Mouse (Mus musculus): Measurements from ENCODE around the gene Ropn1l. TPM values are rescaled to one million over a fixed set of nuclear protein-coding genes. Genes with fewer than 3 reads are reported as not detected.

Gene Ropn1l
- polyA plus RNA-seq, 1 experiment from 2014 or later = 3.5 TPM

- H3K4me3 ChIP-seq (ENCODE audit: low read depth, low read length) = no peak overlapping the region
- no peaks in the 10 kb centered on the region for H3K27me3 ChIP-seq (replicated peaks; ENCODE audit: control insufficient read depth, insufficient read depth, low read length)
- no peaks in the 10 kb centered on the region for H3K9me3 ChIP-seq (ENCODE audit: control insufficient read depth, low read length)
- no peak overlapping the region for H3K27ac ChIP-seq (replicated peaks; ENCODE audit: low read depth, low read length)
- H3K36me3 ChIP-seq (ENCODE audit: control insufficient read depth, insufficient read depth, low read length) = no peaks in the 10 kb centered on the region
- no peak overlapping the region for H3K4me2 ChIP-seq (ENCODE audit: low read depth, low read length)
- H3K9ac ChIP-seq (ENCODE audit: low read depth, low read length) = no peak overlapping the region
- 36% methylated on average over 3 of the region's 3 CpGs for WGBS
- ATAC-seq (ENCODE audit: low read depth) (no peak), DNase-seq (ENCODE audit: low spot score) (no peak)
- no peaks in the 10 kb centered on the region for H3K4me1 ChIP-seq (ENCODE audit: control insufficient read depth, insufficient read depth, low read length)
Observed at GRCm38 (mm10) chr15:31412933-31413332, 40.6 kb downstream of the Ropn1l start.

- no peaks in the 10 kb centered on the region for H3K36me3 ChIP-seq (ENCODE audit: control insufficient read depth, insufficient read depth, low read length)
- H3K4me1 ChIP-seq (ENCODE audit: control insufficient read depth, insufficient read depth, low read length) = no peaks in the 10 kb centered on the region
- H3K4me3 ChIP-seq (ENCODE audit: low read depth, low read length) = no peak overlapping the region
- no peak overlapping the region for H3K27ac ChIP-seq (replicated peaks; ENCODE audit: low read depth, low read length)
- DNase-seq (ENCODE audit: low spot score) (no peak), ATAC-seq (ENCODE audit: low read depth) (no peak)
- H3K9ac ChIP-seq (ENCODE audit: low read depth, low read length) = no peak overlapping the region
- no peak overlapping the region for H3K4me2 ChIP-seq (ENCODE audit: low read depth, low read length)
- 68% methylated on average over 6 of the region's 6 CpGs for WGBS
- no peaks in the 10 kb centered on the region for H3K9me3 ChIP-seq (ENCODE audit: control insufficient read depth, low read length)
- H3K27me3 ChIP-seq (replicated peaks; ENCODE audit: control insufficient read depth, insufficient read depth, low read length) = no peaks in the 10 kb centered on the region
Observed at GRCm38 (mm10) chr15:31412436-31412835, 41.1 kb downstream of the Ropn1l start.

- Histone ChIP-seq H3K9ac (ENCODE audit: low read depth, low read length) (no peak overlapping the region), H3K27me3 (replicated peaks; ENCODE audit: control insufficient read depth, insufficient read depth, low read length) (no peaks in the 10 kb centered on the region), H3K27ac (replicated peaks; ENCODE audit: low read depth, low read length) (no peak overlapping the region), H3K4me3 (ENCODE audit: low read depth, low read length) (no peak overlapping the region), H3K4me2 (ENCODE audit: low read depth, low read length) (no peak overlapping the region), H3K9me3 (ENCODE audit: control insufficient read depth, low read length) (no peaks in the 10 kb centered on the region), H3K4me1 (ENCODE audit: control insufficient read depth, insufficient read depth, low read length) (no peaks in the 10 kb centered on the region), H3K36me3 (ENCODE audit: control insufficient read depth, insufficient read depth, low read length) (no peaks in the 10 kb centered on the region)
- 81% methylated on average over 4 of the region's 4 CpGs for WGBS
- ATAC-seq (ENCODE audit: low read depth) = no peak
- DNase-seq (ENCODE audit: low spot score) = no peak
Observed at GRCm38 (mm10) chr15:31407490-31407889, 46.0 kb downstream of the Ropn1l start.

- H3K27me3 ChIP-seq (replicated peaks; ENCODE audit: control insufficient read depth, insufficient read depth, low read length) = no peaks in the 10 kb centered on the region
- 86% methylated on average over 5 of the region's 5 CpGs for WGBS
- H3K4me2 ChIP-seq (ENCODE audit: low read depth, low read length) = no peak overlapping the region
- no peak overlapping the region for H3K9ac ChIP-seq (ENCODE audit: low read depth, low read length)
- ATAC-seq (ENCODE audit: low read depth) (no peak), DNase-seq (ENCODE audit: low spot score) (no peak)
- H3K4me1 ChIP-seq (ENCODE audit: control insufficient read depth, insufficient read depth, low read length) = no peaks in the 10 kb centered on the region
- no peak overlapping the region for H3K4me3 ChIP-seq (ENCODE audit: low read depth, low read length)
- no peak overlapping the region for H3K27ac ChIP-seq (replicated peaks; ENCODE audit: low read depth, low read length)
- H3K9me3 ChIP-seq (ENCODE audit: control insufficient read depth, low read length) = no peaks in the 10 kb centered on the region
- no peaks in the 10 kb centered on the region for H3K36me3 ChIP-seq (ENCODE audit: control insufficient read depth, insufficient read depth, low read length)
Observed at GRCm38 (mm10) chr15:31406881-31407280, 46.7 kb downstream of the Ropn1l start.

GRCm38 (mm10) chr15:31404346-31404745 is 49.2 kb downstream of the Ropn1l start:
- Histone ChIP-seq H3K9ac (ENCODE audit: low read depth, low read length) (no peak overlapping the region), H3K4me1 (ENCODE audit: control insufficient read depth, insufficient read depth, low read length) (no peaks in the 10 kb centered on the region), H3K27me3 (replicated peaks; ENCODE audit: control insufficient read depth, insufficient read depth, low read length) (no peaks in the 10 kb centered on the region), H3K4me3 (ENCODE audit: low read depth, low read length) (no peak overlapping the region), H3K9me3 (ENCODE audit: control insufficient read depth, low read length) (no peaks in the 10 kb centered on the region), H3K36me3 (ENCODE audit: control insufficient read depth, insufficient read depth, low read length) (no peaks in the 10 kb centered on the region), H3K27ac (replicated peaks; ENCODE audit: low read depth, low read length) (no peak overlapping the region), H3K4me2 (ENCODE audit: low read depth, low read length) (no peak overlapping the region)
- ATAC-seq (ENCODE audit: low read depth) (no peak), DNase-seq (ENCODE audit: low spot score) (no peak)
- WGBS = 80% methylated on average over 8 of the region's 8 CpGs

GRCm38 (mm10) chr15:31402200-31402892 is 51.2 kb downstream of the Ropn1l start:
- Histone ChIP-seq H3K4me2 (ENCODE audit: low read depth, low read length) (no peak overlapping the region), H3K4me3 (ENCODE audit: low read depth, low read length) (no peak overlapping the region), H3K27me3 (replicated peaks; ENCODE audit: control insufficient read depth, insufficient read depth, low read length) (no peaks in the 10 kb centered on the region), H3K9me3 (ENCODE audit: control insufficient read depth, low read length) (no peaks in the 10 kb centered on the region), H3K4me1 (ENCODE audit: control insufficient read depth, insufficient read depth, low read length) (no peaks in the 10 kb centered on the region), H3K27ac (replicated peaks; ENCODE audit: low read depth, low read length) (no peak overlapping the region), H3K9ac (ENCODE audit: low read depth, low read length) (no peak overlapping the region), H3K36me3 (ENCODE audit: control insufficient read depth, insufficient read depth, low read length) (no peaks in the 10 kb centered on the region)
- WGBS = 74% methylated on average over 12 of the region's 12 CpGs
- ATAC-seq (ENCODE audit: low read depth) (peak; percentile 44; the same call in 1 of the 2 replicates), DNase-seq (ENCODE audit: low spot score) (no peak)

- Histone ChIP-seq H3K27ac (replicated peaks; ENCODE audit: low read depth, low read length) (no peak overlapping the region), H3K4me3 (ENCODE audit: low read depth, low read length) (no peak overlapping the region), H3K9ac (ENCODE audit: low read depth, low read length) (no peak overlapping the region), H3K4me2 (ENCODE audit: low read depth, low read length) (no peak overlapping the region), H3K4me1 (ENCODE audit: control insufficient read depth, insufficient read depth, low read length) (no peaks in the 10 kb centered on the region), H3K36me3 (ENCODE audit: control insufficient read depth, insufficient read depth, low read length) (no peaks in the 10 kb centered on the region), H3K27me3 (replicated peaks; ENCODE audit: control insufficient read depth, insufficient read depth, low read length) (no peaks in the 10 kb centered on the region), H3K9me3 (ENCODE audit: control insufficient read depth, low read length) (no peaks in the 10 kb centered on the region)
- ATAC-seq (ENCODE audit: low read depth) (no peak), DNase-seq (ENCODE audit: low spot score) (no peak)
- 42% methylated on average over 3 of the region's 3 CpGs for WGBS
Observed at GRCm38 (mm10) chr15:31400974-31401373, 52.6 kb downstream of the Ropn1l start.

GRCm38 (mm10) chr15:31398769-31399168 is 54.8 kb downstream of the Ropn1l start:
- ATAC-seq (ENCODE audit: low read depth) = no peak
- H3K27ac ChIP-seq (replicated peaks; ENCODE audit: low read depth, low read length) = no peak overlapping the region
- no peak overlapping the region for H3K4me3 ChIP-seq (ENCODE audit: low read depth, low read length)
- no peaks in the 10 kb centered on the region for H3K9me3 ChIP-seq (ENCODE audit: control insufficient read depth, low read length)
- DNase-seq (ENCODE audit: low spot score) = no peak
- 95% methylated on average over 13 of the region's 13 CpGs for WGBS
- H3K36me3 ChIP-seq (ENCODE audit: control insufficient read depth, insufficient read depth, low read length) = no peaks in the 10 kb centered on the region
- no peaks in the 10 kb centered on the region for H3K4me1 ChIP-seq (ENCODE audit: control insufficient read depth, insufficient read depth, low read length)
- no peaks in the 10 kb centered on the region for H3K27me3 ChIP-seq (replicated peaks; ENCODE audit: control insufficient read depth, insufficient read depth, low read length)
- H3K4me2 ChIP-seq (ENCODE audit: low read depth, low read length) = no peak overlapping the region
- H3K9ac ChIP-seq (ENCODE audit: low read depth, low read length) = no peak overlapping the region

- no peak overlapping the region for H3K4me2 ChIP-seq (ENCODE audit: low read depth, low read length)
- 91% methylated on average over 3 of the region's 3 CpGs for whole genome bisulfite sequencing
- no peaks in the 10 kb centered on the region for H3K27me3 ChIP-seq (replicated peaks; ENCODE audit: control insufficient read depth, insufficient read depth, low read length)
- ATAC-seq (ENCODE audit: low read depth) (no peak), DNase-seq (ENCODE audit: low spot score) (no peak)
- no peak overlapping the region for H3K4me3 ChIP-seq (ENCODE audit: low read depth, low read length)
- H3K9ac ChIP-seq (ENCODE audit: low read depth, low read length) = no peak overlapping the region
- no peaks in the 10 kb centered on the region for H3K9me3 ChIP-seq (ENCODE audit: control insufficient read depth, low read length)
- H3K27ac ChIP-seq (replicated peaks; ENCODE audit: low read depth, low read length) = no peak overlapping the region
- no peaks in the 10 kb centered on the region for H3K4me1 ChIP-seq (ENCODE audit: control insufficient read depth, insufficient read depth, low read length)
- no peaks in the 10 kb centered on the region for H3K36me3 ChIP-seq (ENCODE audit: control insufficient read depth, insufficient read depth, low read length)
Observed at GRCm38 (mm10) chr15:31397379-31397778, 56.2 kb downstream of the Ropn1l start.

Data from embryonic facial prominence, embryonic 14.5 days (tissue).